Mouse (Mus musculus): Measurements from ENCODE around the gene Lrch1.

Lrch1 gene

GRCm38 (mm10) chr14:74723541-74723940 lies 224.1 kb downstream of the Lrch1 start:
- DNase-seq (ENCODE audit: low spot score): no peak

- peak; percentile 35 for DNase-seq (ENCODE audit: low spot score)
Measured at GRCm38 (mm10) chr14:74709054-74709453, 238.6 kb downstream of the Lrch1 start.

Data from layer of hippocampus, adult 9-10 months (tissue).